Mouse (Mus musculus): Measurements from ENCODE around the gene Tmem81. TPM values are rescaled to one million over a fixed set of nuclear protein-coding genes. Genes with fewer than 3 reads are reported as not detected.

Tmem81 gene
- polyA plus RNA-seq, 1 experiment, result 1.3 TPM

GRCm38 (mm10) chr1:132536416-132536815, 30.4 kb downstream of the Tmem81 start:
- Histone ChIP-seq H3K27me3 (ENCODE audit: control insufficient read depth, insufficient read depth, insufficient read length) (peaks cover 93% of the 10 kb centered on the region), H3K36me3 (ENCODE audit: control insufficient read depth, insufficient read depth) (no peaks in the 10 kb centered on the region), H3ac (ENCODE audit: control insufficient read depth, insufficient read length, low read depth) (no peak overlapping the region), H3K79me2 (ENCODE audit: control insufficient read depth, insufficient read depth) (no peaks in the 10 kb centered on the region), H3K79me3 (ENCODE audit: low read depth) (no peaks in the 10 kb centered on the region), H3K4me3 (ENCODE audit: insufficient read depth, poor library complexity, severe bottlenecking) (no peak overlapping the region)
- TF ChIP-seq MAX (IDR thresholded peaks at IDR 0.05), result no peak
- TF ChIP-seq USF1 (IDR thresholded peaks at IDR 0.05; ENCODE audit: low read depth), result no peak
- TF ChIP-seq MYOD1 (IDR thresholded peaks at IDR 0.05; ENCODE audit: control insufficient read depth, insufficient read length, low read depth), result no peak
- no peak for TF ChIP-seq FOSL1 (IDR thresholded peaks at IDR 0.05; ENCODE audit: insufficient read depth, low read length, poor library complexity, severe bottlenecking)
- no peak for TF ChIP-seq MYOG (IDR thresholded peaks at IDR 0.05; ENCODE audit: control insufficient read depth, extremely low read depth, insufficient read length)
- no peak for TF ChIP-seq CTCF (IDR thresholded peaks at IDR 0.05; ENCODE audit: control insufficient read depth, insufficient read depth, insufficient read length)
- no peak for TF ChIP-seq CEBPB (IDR thresholded peaks at IDR 0.05; ENCODE audit: low read depth)

DNA sequence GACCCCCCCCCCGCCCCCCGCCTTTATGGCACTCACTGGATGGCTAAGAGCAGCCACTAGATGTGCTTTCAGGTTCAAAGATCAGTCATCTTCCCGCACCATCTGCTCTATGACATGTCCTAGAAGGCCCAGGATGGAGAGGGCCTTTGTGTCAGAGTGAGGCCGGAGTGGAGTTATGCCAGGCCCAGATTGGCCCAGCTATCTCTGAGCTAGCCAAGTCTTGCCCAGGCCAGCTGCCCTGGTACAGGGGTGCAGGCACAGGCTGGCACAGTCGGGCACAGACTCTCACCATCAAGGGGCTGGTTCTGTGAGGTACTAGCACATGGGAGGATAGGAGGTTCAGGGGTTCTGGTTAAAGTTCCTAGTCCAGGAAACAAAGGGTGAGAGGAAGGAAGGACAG, 31.7 kb downstream of the Tmem81 start:
- TF ChIP-seq FOSL1 (IDR thresholded peaks at IDR 0.05; ENCODE audit: insufficient read depth, low read length, poor library complexity, severe bottlenecking), result no peak
- no peak for TF ChIP-seq USF1 (IDR thresholded peaks at IDR 0.05; ENCODE audit: low read depth)
- Histone ChIP-seq H3K27me3 (ENCODE audit: control insufficient read depth, insufficient read depth, insufficient read length) (peaks cover 93% of the 10 kb centered on the region), H3ac (ENCODE audit: control insufficient read depth, insufficient read length, low read depth) (no peak overlapping the region), H3K4me3 (ENCODE audit: insufficient read depth, poor library complexity, severe bottlenecking) (no peak overlapping the region), H3K36me3 (ENCODE audit: control insufficient read depth, insufficient read depth) (no peaks in the 10 kb centered on the region), H3K79me2 (ENCODE audit: control insufficient read depth, insufficient read depth) (no peaks in the 10 kb centered on the region), H3K79me3 (ENCODE audit: low read depth) (no peaks in the 10 kb centered on the region)

DNA sequence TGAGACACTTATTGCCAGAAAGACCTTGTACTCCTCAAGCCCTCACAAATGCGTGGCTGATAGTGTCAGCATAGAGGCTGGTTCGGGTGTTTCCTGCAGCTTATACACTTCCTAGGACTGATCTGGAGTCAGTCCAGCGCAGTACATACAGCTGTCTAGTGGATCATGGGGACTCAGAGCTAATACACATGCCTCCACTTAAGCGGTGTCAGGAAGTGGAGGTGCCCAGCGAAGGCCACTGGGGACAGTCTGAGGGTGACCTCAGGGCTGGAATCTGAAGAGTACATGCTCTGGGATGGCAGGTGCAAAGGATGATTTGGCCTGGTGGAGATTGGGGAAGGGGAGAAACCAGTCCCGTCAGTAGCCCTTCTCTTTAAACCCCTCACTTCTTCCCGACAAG, 34.7 kb downstream of the Tmem81 start:
- Histone ChIP-seq H3K36me3 (ENCODE audit: control insufficient read depth, insufficient read depth) (no peaks in the 10 kb centered on the region), H3K79me3 (ENCODE audit: low read depth) (no peaks in the 10 kb centered on the region), H3K79me2 (ENCODE audit: control insufficient read depth, insufficient read depth) (no peaks in the 10 kb centered on the region), H3ac (ENCODE audit: control insufficient read depth, insufficient read length, low read depth) (no peak overlapping the region), H3K4me3 (ENCODE audit: insufficient read depth, poor library complexity, severe bottlenecking) (no peak overlapping the region), H3K27me3 (ENCODE audit: control insufficient read depth, insufficient read depth, insufficient read length) (peaks cover 90% of the 10 kb centered on the region)
- TF ChIP-seq CTCF (IDR thresholded peaks at IDR 0.05; ENCODE audit: control insufficient read depth, insufficient read depth, insufficient read length) (no peak), USF1 (IDR thresholded peaks at IDR 0.05; ENCODE audit: low read depth) (no peak), MYOD1 (IDR thresholded peaks at IDR 0.05; ENCODE audit: control insufficient read depth, insufficient read length, low read depth) (no peak), MAX (IDR thresholded peaks at IDR 0.05) (no peak), FOSL1 (IDR thresholded peaks at IDR 0.05; ENCODE audit: insufficient read depth, low read length, poor library complexity, severe bottlenecking) (no peak), MYOG (IDR thresholded peaks at IDR 0.05; ENCODE audit: control insufficient read depth, extremely low read depth, insufficient read length) (no peak), CEBPB (IDR thresholded peaks at IDR 0.05; ENCODE audit: low read depth) (no peak)

DNA sequence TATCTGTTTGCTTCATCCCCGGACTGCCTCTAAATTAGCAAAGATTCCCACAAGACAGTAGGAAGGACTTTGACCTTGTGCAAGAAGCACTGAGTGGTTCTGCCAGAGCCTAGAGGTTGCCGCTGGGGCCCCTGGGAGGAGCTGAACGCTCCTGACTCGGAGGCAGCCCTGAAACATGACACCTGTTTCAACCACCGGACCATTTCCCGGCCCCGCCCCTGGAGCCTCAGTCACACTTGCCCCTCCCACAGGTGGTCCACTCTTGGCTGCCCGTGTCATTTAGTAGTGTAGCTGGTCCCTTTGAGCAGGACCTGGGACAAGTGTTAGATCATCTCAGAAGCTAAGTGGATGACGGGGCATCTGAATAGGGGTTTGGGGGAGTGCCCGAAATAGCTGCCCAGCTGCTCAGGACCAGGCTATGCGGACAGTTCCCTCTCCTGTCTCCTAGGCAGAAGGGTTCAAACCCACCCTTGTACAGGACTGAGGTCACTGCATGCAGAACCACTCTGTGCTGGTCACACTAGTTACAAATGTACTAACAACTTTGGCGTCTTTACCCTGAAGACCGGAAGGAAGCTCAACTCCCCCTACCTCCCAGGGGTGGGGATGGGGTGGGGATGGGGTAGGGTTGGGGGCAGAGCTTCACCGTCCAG, 35.3 kb downstream of the Tmem81 start:
- no peak overlapping the region for H3ac ChIP-seq (ENCODE audit: control insufficient read depth, insufficient read length, low read depth)
- no peak for TF ChIP-seq MAX (IDR thresholded peaks at IDR 0.05)
- no peak for TF ChIP-seq USF1 (IDR thresholded peaks at IDR 0.05; ENCODE audit: low read depth)
- TF ChIP-seq MYOD1 (IDR thresholded peaks at IDR 0.05; ENCODE audit: control insufficient read depth, insufficient read length, low read depth), result no peak
- TF ChIP-seq FOSL1 (IDR thresholded peaks at IDR 0.05; ENCODE audit: insufficient read depth, low read length, poor library complexity, severe bottlenecking), result no peak
- TF ChIP-seq CEBPB (IDR thresholded peaks at IDR 0.05; ENCODE audit: low read depth), result no peak
- H3K79me3 ChIP-seq (ENCODE audit: low read depth), result no peaks in the 10 kb centered on the region
- H3K79me2 ChIP-seq (ENCODE audit: control insufficient read depth, insufficient read depth), result no peaks in the 10 kb centered on the region
- H3K4me3 ChIP-seq (ENCODE audit: insufficient read depth, poor library complexity, severe bottlenecking), result no peak overlapping the region
- no peaks in the 10 kb centered on the region for H3K36me3 ChIP-seq (ENCODE audit: control insufficient read depth, insufficient read depth)
- peaks cover 91% of the 10 kb centered on the region for H3K27me3 ChIP-seq (ENCODE audit: control insufficient read depth, insufficient read depth, insufficient read length)

GRCm38 (mm10) chr1:132541824-132542599, 36.0 kb downstream of the Tmem81 start:
- no peaks in the 10 kb centered on the region for H3K79me2 ChIP-seq (ENCODE audit: control insufficient read depth, insufficient read depth)
- H3K4me3 ChIP-seq (ENCODE audit: insufficient read depth, poor library complexity, severe bottlenecking), result no peak overlapping the region
- H3K36me3 ChIP-seq (ENCODE audit: control insufficient read depth, insufficient read depth), result no peaks in the 10 kb centered on the region
- peaks cover 85% of the 10 kb centered on the region for H3K27me3 ChIP-seq (ENCODE audit: control insufficient read depth, insufficient read depth, insufficient read length)
- H3ac ChIP-seq (ENCODE audit: control insufficient read depth, insufficient read length, low read depth), result no peak overlapping the region
- H3K79me3 ChIP-seq (ENCODE audit: low read depth), result no peaks in the 10 kb centered on the region
- TF ChIP-seq CTCF (IDR thresholded peaks at IDR 0.05; ENCODE audit: control insufficient read depth, insufficient read depth, insufficient read length) (no peak), USF1 (IDR thresholded peaks at IDR 0.05; ENCODE audit: low read depth) (no peak), FOSL1 (IDR thresholded peaks at IDR 0.05; ENCODE audit: insufficient read depth, low read length, poor library complexity, severe bottlenecking) (no peak), MYOD1 (IDR thresholded peaks at IDR 0.05; ENCODE audit: control insufficient read depth, insufficient read length, low read depth) (no peak), MAX (IDR thresholded peaks at IDR 0.05) (no peak), MYOG (IDR thresholded peaks at IDR 0.05; ENCODE audit: control insufficient read depth, extremely low read depth, insufficient read length) (no peak), CEBPB (IDR thresholded peaks at IDR 0.05; ENCODE audit: low read depth) (no peak)
